Mouse (Mus musculus): Measurements from ENCODE around the gene Fam131a.

The Fam131a gene

GRCm38 (mm10) chr16:20699266-20699665 lies 6.2 kb downstream of the Fam131a start:
- no peak for DNase-seq

- DNase-seq: no peak
These were observed 7.0 kb downstream of the Fam131a start for GRCm38 (mm10) chr16:20700036-20700435.

- no peak for DNase-seq
These were observed 8.3 kb downstream of the Fam131a start for GRCm38 (mm10) chr16:20701316-20701715.

GRCm38 (mm10) chr16:20701729-20702521 lies 8.9 kb downstream of the Fam131a start:
- no peak for DNase-seq

GRCm38 (mm10) chr16:20702522-20702893 lies 9.5 kb downstream of the Fam131a start:
- peak; percentile 83 for DNase-seq

GRCm38 (mm10) chr16:20703071-20703470 lies 10.0 kb downstream of the Fam131a start:
- no peak for DNase-seq

GRCm38 (mm10) chr16:20703699-20704400 lies 10.8 kb downstream of the Fam131a start:
- DNase-seq: no peak

- no peak for DNase-seq
These were observed 12.7 kb downstream of the Fam131a start for GRCm38 (mm10) chr16:20705786-20706185.

- DNase-seq: peak; percentile 67
These were observed 13.5 kb downstream of the Fam131a start for GRCm38 (mm10) chr16:20706407-20707055.

- no peak for DNase-seq
These were observed 15.3 kb downstream of the Fam131a start for GRCm38 (mm10) chr16:20708220-20708938.

- DNase-seq: no peak
These were observed 16.1 kb downstream of the Fam131a start for GRCm38 (mm10) chr16:20708939-20709734.

- no peak for DNase-seq
These were observed 17.3 kb downstream of the Fam131a start for GRCm38 (mm10) chr16:20710370-20710769.

GRCm38 (mm10) chr16:20710810-20711209 lies 17.8 kb downstream of the Fam131a start:
- DNase-seq: no peak

- DNase-seq: no peak
These were observed 19.1 kb downstream of the Fam131a start for GRCm38 (mm10) chr16:20712190-20712589.

- no peak for DNase-seq
These were observed 19.8 kb downstream of the Fam131a start for GRCm38 (mm10) chr16:20712889-20713288.

- DNase-seq: no peak
These were observed 21.5 kb downstream of the Fam131a start for GRCm38 (mm10) chr16:20714307-20715080.

- DNase-seq: no peak
These were observed 22.1 kb downstream of the Fam131a start for GRCm38 (mm10) chr16:20715161-20715560.

GRCm38 (mm10) chr16:20715566-20715965 lies 22.5 kb downstream of the Fam131a start:
- no peak for DNase-seq

GRCm38 (mm10) chr16:20715976-20716840 lies 23.2 kb downstream of the Fam131a start:
- DNase-seq: peak; percentile 90

GRCm38 (mm10) chr16:20716841-20717180 lies 23.8 kb downstream of the Fam131a start:
- DNase-seq: no peak

All from kidney, postnatal 14 days (tissue).